In the genomic region with DNA sequence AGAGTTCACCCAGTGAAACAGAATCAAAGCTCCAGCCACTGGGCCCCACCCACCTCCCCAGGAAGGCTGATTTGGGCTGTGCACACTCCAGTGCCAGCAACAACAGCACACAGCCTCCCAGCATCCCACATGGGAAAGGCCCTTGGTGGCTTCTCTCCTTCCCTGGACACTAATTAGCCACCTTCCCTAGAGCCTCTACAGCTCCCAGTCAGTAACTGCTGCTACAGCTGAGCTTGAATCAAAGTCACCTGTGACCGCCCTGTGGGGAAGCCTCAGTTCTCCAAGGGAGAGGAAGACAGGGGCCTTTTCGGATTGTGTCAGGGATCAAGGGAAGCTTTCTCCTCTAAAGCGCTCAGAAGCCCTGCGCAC, we compare ENCODE assay signal across 26 mouse cellular contexts. TPM values are rescaled to one million over a fixed set of nuclear protein-coding genes. Genes with fewer than 3 reads are reported as not detected.
DNase-seq lines count a peak whose midpoint lies in the region; ATAC-seq and TF ChIP-seq lines count a peak whose summit lies in the region.
"Had no signal": no experiment of that assay in that cellular context is flagged by ENCODE, and none has a peak within 500 bp of the region (broad histone marks: within the 10 kb centered on the region; RNA-seq: fewer than 3 reads in every experiment).

No protein-coding gene starts in this region.

- H3K4me1 ChIP-seq in forebrain, postnatal 0 days (ENCODE audit: insufficient read depth) = peaks cover 8% of the 10 kb centered on the region
- H3K4me1 ChIP-seq in forebrain, embryonic 16.5 days (replicated peaks; ENCODE audit: control insufficient read depth, insufficient read depth, low read length) = peaks cover 25% of the 10 kb centered on the region
- H3K4me1 ChIP-seq in embryonic facial prominence, embryonic 15.5 days = no peaks in the 10 kb centered on the region
- H3K4me1 ChIP-seq in neural tube, embryonic 14.5 days (ENCODE audit: control insufficient read depth, insufficient read depth, low read length) = peaks cover 9% of the 10 kb centered on the region
- H3K4me1 ChIP-seq: heart, embryonic 12.5 days; stomach, embryonic 15.5 days had no signal

- H3K9ac ChIP-seq in forebrain, postnatal 0 days = no peak overlapping the region
- no peak overlapping the region for H3K9ac ChIP-seq in forebrain, embryonic 16.5 days (replicated peaks; ENCODE audit: low read depth, low read length)
- H3K9ac ChIP-seq in embryonic facial prominence, embryonic 15.5 days = no peak overlapping the region
- no peak overlapping the region for H3K9ac ChIP-seq in neural tube, embryonic 14.5 days (replicated peaks; ENCODE audit: low read depth, low read length)
- H3K9ac ChIP-seq: embryonic facial prominence, embryonic 13.5 days; heart, embryonic 12.5 days; stomach, embryonic 15.5 days had no signal

- WGBS in forebrain, postnatal 0 days = 22% methylated on average over 4 of the region's 4 CpGs
- 21% methylated on average over 4 of the region's 4 CpGs for WGBS in forebrain, embryonic 16.5 days
- WGBS in embryonic facial prominence, embryonic 15.5 days = 67% methylated on average over 4 of the region's 4 CpGs
- WGBS in neural tube, embryonic 14.5 days = 62% methylated on average over 4 of the region's 4 CpGs

- no peak for TF ChIP-seq CTCF in forebrain, postnatal 0 days (IDR thresholded peaks at IDR 0.05; ENCODE audit: low read depth)
- TF ChIP-seq CTCF in left cerebral cortex, adult 2 months (IDR thresholded peaks at IDR 0.05) = no peak

- DNase-seq in forebrain, postnatal 0 days = no peak
- DNase-seq in left cerebral cortex, adult 2 months (ENCODE audit: extremely low spot score in 1 of 2, low spot score in 2 of 2) = no peak
- no peak for DNase-seq in left cerebral cortex, postnatal 14 days (ENCODE audit: low spot score in 2 of 2)
- DNase-seq in heart, adult 9 months (ENCODE audit: low spot score in 2 of 2) = no peak
- DNase-seq: adrenal gland, adult 8-10 months; B cell, adult 2 months; cerebellum, adult 18-20 months; cerebellum, postnatal 25 days; gastrocnemius, postnatal 14 days; heart, adult 11 months; heart, postnatal 10 days; kidney, adult 18-20 months; lung, postnatal 4 days; thymus, postnatal 36 days had no signal

- H3K4me3 ChIP-seq in forebrain, postnatal 0 days (ENCODE audit: low read depth, low read length) = no peak overlapping the region
- no peak overlapping the region for H3K4me3 ChIP-seq in forebrain, embryonic 16.5 days (replicated peaks; ENCODE audit: low read length)
- no peak overlapping the region for H3K4me3 ChIP-seq in left cerebral cortex, adult 2 months
- H3K4me3 ChIP-seq in embryonic facial prominence, embryonic 15.5 days (replicated peaks) = no peak overlapping the region
- H3K4me3 ChIP-seq in neural tube, embryonic 14.5 days (ENCODE audit: low read depth, low read length) = no peak overlapping the region
- H3K4me3 ChIP-seq: embryonic facial prominence, embryonic 13.5 days; heart, embryonic 12.5 days; stomach, embryonic 15.5 days had no signal

- H3K9me3 ChIP-seq in forebrain, postnatal 0 days (ENCODE audit: low read length) = no peaks in the 10 kb centered on the region
- H3K9me3 ChIP-seq in forebrain, embryonic 16.5 days (ENCODE audit: control insufficient read depth, low read length) = no peaks in the 10 kb centered on the region
- H3K9me3 ChIP-seq in embryonic facial prominence, embryonic 15.5 days (replicated peaks) = no peaks in the 10 kb centered on the region
- H3K9me3 ChIP-seq in neural tube, embryonic 14.5 days (ENCODE audit: control insufficient read depth, low read length) = no peaks in the 10 kb centered on the region
- H3K9me3 ChIP-seq: embryonic facial prominence, embryonic 13.5 days; heart, embryonic 12.5 days; stomach, embryonic 15.5 days had no signal

- H3K36me3 ChIP-seq in forebrain, postnatal 0 days (ENCODE audit: insufficient read depth) = no peaks in the 10 kb centered on the region
- no peaks in the 10 kb centered on the region for H3K36me3 ChIP-seq in forebrain, embryonic 16.5 days (ENCODE audit: control insufficient read depth, insufficient read depth)
- H3K36me3 ChIP-seq in embryonic facial prominence, embryonic 15.5 days = no peaks in the 10 kb centered on the region
- H3K36me3 ChIP-seq in neural tube, embryonic 14.5 days (ENCODE audit: control insufficient read depth, insufficient read depth, low read length) = no peaks in the 10 kb centered on the region
- H3K36me3 ChIP-seq: embryonic facial prominence, embryonic 13.5 days; heart, embryonic 12.5 days; stomach, embryonic 15.5 days had no signal

- no peaks in the 10 kb centered on the region; the same call in 1 of the 2 replicates for H3K27me3 ChIP-seq in forebrain, postnatal 0 days (ENCODE audit: insufficient read depth, low read length)
- peaks cover 15% of the 10 kb centered on the region for H3K27me3 ChIP-seq in forebrain, embryonic 16.5 days (replicated peaks; ENCODE audit: control insufficient read depth, insufficient read depth, low read length)
- 0 out of 2 replicates have a peak, but pooled peaks cover 3% of the 10 kb centered on the region for H3K27me3 ChIP-seq in embryonic facial prominence, embryonic 15.5 days
- H3K27me3 ChIP-seq in neural tube, embryonic 14.5 days (ENCODE audit: control insufficient read depth, insufficient read depth, low read length) = no peaks in the 10 kb centered on the region
- H3K27me3 ChIP-seq: stomach, embryonic 15.5 days had no signal

- no peak overlapping the region for H3K27ac ChIP-seq in forebrain, postnatal 0 days (ENCODE audit: low read depth, low read length)
- no peak overlapping the region for H3K27ac ChIP-seq in forebrain, embryonic 16.5 days (ENCODE audit: low read length)
- H3K27ac ChIP-seq in left cerebral cortex, adult 2 months = peak overlapping the region; percentile 32; the same call in 1 of the 2 replicates
- H3K27ac ChIP-seq in embryonic facial prominence, embryonic 15.5 days (replicated peaks) = no peak overlapping the region
- H3K27ac ChIP-seq in neural tube, embryonic 14.5 days (ENCODE audit: low read depth, low read length) = no peak overlapping the region
- H3K27ac ChIP-seq: embryonic facial prominence, embryonic 13.5 days; kidney, postnatal 0 days; stomach, embryonic 15.5 days had no signal

- 0 out of 2 replicates have a peak, but pooled peaks have one; percentile 5 for ATAC-seq in forebrain, postnatal 0 days
- ATAC-seq in forebrain, embryonic 16.5 days = no peak
- 0 out of 2 replicates have a peak, but pooled peaks have one; percentile 29 for ATAC-seq in embryonic facial prominence, embryonic 15.5 days (ENCODE audit: insufficient number of reproducible peaks, low FRiP score, low TSS enrichment, low read depth)
- ATAC-seq in neural tube, embryonic 14.5 days (ENCODE audit: low read depth) = peak; percentile 18; the same call in 1 of the 2 replicates
- ATAC-seq: activated CD4-positive, CD25-positive, alpha-beta regulatory T cell, adult 4 months had no signal

- intact Hi-C loops in left cerebral cortex, adult 2 months (cut with DNase I) = no loop called here
- intact Hi-C loops in left cerebral cortex, postnatal 14 days (cut with DNase I) = no loop called here

- H3K4me2 ChIP-seq in forebrain, postnatal 0 days (ENCODE audit: low read depth) = no peak overlapping the region
- no peak overlapping the region for H3K4me2 ChIP-seq in forebrain, embryonic 16.5 days (ENCODE audit: low read length)
- no peak overlapping the region for H3K4me2 ChIP-seq in embryonic facial prominence, embryonic 15.5 days (replicated peaks)
- H3K4me2 ChIP-seq in neural tube, embryonic 14.5 days (ENCODE audit: low read depth, low read length) = no peak overlapping the region
- H3K4me2 ChIP-seq: embryonic facial prominence, embryonic 13.5 days; heart, embryonic 12.5 days; stomach, embryonic 15.5 days had no signal

RNA-seq across cellular contexts. Expression of a gene that starts 49.4 kb away (rescaled TPM):
- total RNA-seq in forebrain, postnatal 0 days (2014; rRNA removed) = 90.3 and 103 TPM in 2 replicates
- 98.6 and 114 TPM in 2 replicates for polyA plus RNA-seq in forebrain, postnatal 0 days (2015; fragmentation: Nextera tagmentation; extraction: Ambion mirVana)
- polyA plus RNA-seq in forebrain, embryonic 16.5 days (2015; fragmentation: Nextera tagmentation; extraction: Ambion mirVana) = 39.0 and 45.0 TPM in 2 replicates
- 100 to 1,000 TPM; 481 to 504 TPM for total RNA-seq in left cerebral cortex, adult 2 months (2021)
- 100 to 1,000 TPM; 490 to 503 TPM for total RNA-seq in left cerebral cortex, postnatal 14 days (2021)
- 7.6 and 8.9 TPM in 2 replicates for polyA plus RNA-seq in embryonic facial prominence, embryonic 15.5 days (2015; fragmentation: Nextera tagmentation; extraction: Ambion mirVana)
- polyA plus RNA-seq in neural tube, embryonic 14.5 days (2014; fragmentation: Nextera tagmentation; extraction: Ambion mirVana) = 50.4 and 56.7 TPM in 2 replicates
- total RNA-seq: CH12.LX; megakaryocyte-erythroid progenitor cell, adult 5-6 weeks; MEL; neutrophil, adult 5-6 weeks had no signal
- polyA plus RNA-seq: activated CD4-positive, CD25-positive, alpha-beta regulatory T cell, adult 4 months had no signal
